Mouse (Mus musculus): ENCODE measurements around the gene Wsb2. TPM values are rescaled to one million over a fixed set of nuclear protein-coding genes. Genes with fewer than 3 reads are reported as not detected.
"Not testable (repeated sequence)": the region's sequence is repeated elsewhere in the genome, so short reads cannot be mapped to it uniquely, and the experiment has no call there.

The Wsb2 gene
- polyA plus RNA-seq, 1 experiment from 2014 or later, result 242 TPM

GRCm38 (mm10) chr5:117388877-117389276, 31.8 kb downstream of the Wsb2 start, which contains the start of gene Rfc5:
TSS of gene Rfc5 (minus strand) at chr5:117389047.
- no peaks in the 10 kb centered on the region for H3K9me3 ChIP-seq (ENCODE audit: control insufficient read depth, low read length)
- DNase-seq, result peak; percentile 98
- WGBS, result 1% methylated on average over 44 of the region's 44 CpGs

GRCm38 (mm10) chr5:117390895-117391294, 33.8 kb downstream of the Wsb2 start:
- Histone ChIP-seq H3K27ac (replicated peaks; ENCODE audit: low read depth, low read length) (no peak overlapping the region), H3K27me3 (ENCODE audit: control insufficient read depth, insufficient read depth, low read length) (no peaks in the 10 kb centered on the region), H3K4me3 (replicated peaks; ENCODE audit: low read depth, low read length) (no peak overlapping the region), H3K9me3 (ENCODE audit: control insufficient read depth, low read length) (no peaks in the 10 kb centered on the region), H3K36me3 (ENCODE audit: control insufficient read depth, insufficient read depth, low read length) (no peaks in the 10 kb centered on the region), H3K4me1 (ENCODE audit: control insufficient read depth, insufficient read depth, low read length) (no peaks in the 10 kb centered on the region), H3K9ac (replicated peaks; ENCODE audit: low read length) (no peak overlapping the region), H3K4me2 (ENCODE audit: low read length) (no peak overlapping the region)
- ATAC-seq (ENCODE audit: low FRiP score, low TSS enrichment) (no peak), DNase-seq (no peak)
- 100% methylated on average over 1 of the region's 1 CpGs for WGBS

More at GRCm38 (mm10) chr5:117388877-117389276, 31.8 kb downstream of the Wsb2 start, which contains the start of gene Rfc5:
- peak within 1 kb of the TSS; percentile 72 for H3K4me2 ChIP-seq (ENCODE audit: low read length)
- peak within 1 kb of the TSS; percentile 80 for H3K9ac ChIP-seq (replicated peaks; ENCODE audit: low read length)
- no peaks in the 10 kb centered on the region for H3K4me1 ChIP-seq (ENCODE audit: control insufficient read depth, insufficient read depth, low read length)
- H3K27me3 ChIP-seq (ENCODE audit: control insufficient read depth, insufficient read depth, low read length), result no peaks in the 10 kb centered on the region
- H3K36me3 ChIP-seq (ENCODE audit: control insufficient read depth, insufficient read depth, low read length), result peaks cover 19% of the 10 kb centered on the region
- peak within 1 kb of the TSS; percentile 71 for H3K27ac ChIP-seq (replicated peaks; ENCODE audit: low read depth, low read length)
- peak within 1 kb of the TSS; percentile 66 for H3K4me3 ChIP-seq (replicated peaks; ENCODE audit: low read depth, low read length)
- peak; percentile 95 for ATAC-seq (ENCODE audit: low FRiP score, low TSS enrichment)

- ATAC-seq (ENCODE audit: low FRiP score, low TSS enrichment) (no peak), DNase-seq (no peak)
- no peaks in the 10 kb centered on the region for H3K4me1 ChIP-seq (ENCODE audit: control insufficient read depth, insufficient read depth, low read length)
- WGBS, result 90% methylated on average over 5 of the region's 5 CpGs
- H3K27ac ChIP-seq (replicated peaks; ENCODE audit: low read depth, low read length), result no peak overlapping the region
- H3K9ac ChIP-seq (replicated peaks; ENCODE audit: low read length), result no peak overlapping the region
- no peaks in the 10 kb centered on the region for H3K9me3 ChIP-seq (ENCODE audit: control insufficient read depth, low read length)
- H3K27me3 ChIP-seq (ENCODE audit: control insufficient read depth, insufficient read depth, low read length), result no peaks in the 10 kb centered on the region
- H3K4me2 ChIP-seq (ENCODE audit: low read length), result no peak overlapping the region
- H3K4me3 ChIP-seq (replicated peaks; ENCODE audit: low read depth, low read length), result no peak overlapping the region
- no peaks in the 10 kb centered on the region for H3K36me3 ChIP-seq (ENCODE audit: control insufficient read depth, insufficient read depth, low read length)
These were observed 38.7 kb downstream of the Wsb2 start for GRCm38 (mm10) chr5:117395834-117396233.

- no peaks in the 10 kb centered on the region for H3K9me3 ChIP-seq (ENCODE audit: control insufficient read depth, low read length)
- no peaks in the 10 kb centered on the region for H3K36me3 ChIP-seq (ENCODE audit: control insufficient read depth, insufficient read depth, low read length)
- ATAC-seq (ENCODE audit: low FRiP score, low TSS enrichment), result no peak
- WGBS, result 64% methylated on average over 6 of the region's 6 CpGs
- no peak overlapping the region for H3K4me2 ChIP-seq (ENCODE audit: low read length)
- H3K27me3 ChIP-seq (ENCODE audit: control insufficient read depth, insufficient read depth, low read length), result no peaks in the 10 kb centered on the region
- DNase-seq, result no peak
- no peak overlapping the region for H3K9ac ChIP-seq (replicated peaks; ENCODE audit: low read length)
- H3K4me3 ChIP-seq (replicated peaks; ENCODE audit: low read depth, low read length), result no peak overlapping the region
- no peaks in the 10 kb centered on the region for H3K4me1 ChIP-seq (ENCODE audit: control insufficient read depth, insufficient read depth, low read length)
- H3K27ac ChIP-seq (replicated peaks; ENCODE audit: low read depth, low read length), result no peak overlapping the region
These were observed 39.5 kb downstream of the Wsb2 start for GRCm38 (mm10) chr5:117396596-117397014.

GRCm38 (mm10) chr5:117397371-117397770, 40.3 kb downstream of the Wsb2 start:
- Histone ChIP-seq H3K9me3 (ENCODE audit: control insufficient read depth, low read length) (no peaks in the 10 kb centered on the region), H3K27me3 (ENCODE audit: control insufficient read depth, insufficient read depth, low read length) (no peaks in the 10 kb centered on the region), H3K4me2 (ENCODE audit: low read length) (no peak overlapping the region), H3K27ac (replicated peaks; ENCODE audit: low read depth, low read length) (no peak overlapping the region), H3K9ac (replicated peaks; ENCODE audit: low read length) (no peak overlapping the region), H3K4me1 (ENCODE audit: control insufficient read depth, insufficient read depth, low read length) (no peaks in the 10 kb centered on the region), H3K4me3 (replicated peaks; ENCODE audit: low read depth, low read length) (no peak overlapping the region), H3K36me3 (ENCODE audit: control insufficient read depth, insufficient read depth, low read length) (no peaks in the 10 kb centered on the region)
- DNase-seq (no peak), ATAC-seq (ENCODE audit: low FRiP score, low TSS enrichment) (no peak)
- 85% methylated on average over 6 of the region's 6 CpGs for WGBS

- H3K27ac ChIP-seq (replicated peaks; ENCODE audit: low read depth, low read length), result no peak overlapping the region
- no peak overlapping the region for H3K9ac ChIP-seq (replicated peaks; ENCODE audit: low read length)
- DNase-seq (peak; percentile 38), ATAC-seq (ENCODE audit: low FRiP score, low TSS enrichment) (no peak)
- no peaks in the 10 kb centered on the region for H3K9me3 ChIP-seq (ENCODE audit: control insufficient read depth, low read length)
- no peaks in the 10 kb centered on the region for H3K36me3 ChIP-seq (ENCODE audit: control insufficient read depth, insufficient read depth, low read length)
- H3K4me1 ChIP-seq (ENCODE audit: control insufficient read depth, insufficient read depth, low read length), result no peaks in the 10 kb centered on the region
- 26% methylated on average over 4 of the region's 5 CpGs for WGBS
- H3K27me3 ChIP-seq (ENCODE audit: control insufficient read depth, insufficient read depth, low read length), result no peaks in the 10 kb centered on the region
- no peak overlapping the region for H3K4me3 ChIP-seq (replicated peaks; ENCODE audit: low read depth, low read length)
- no peak overlapping the region for H3K4me2 ChIP-seq (ENCODE audit: low read length)
These were observed 41.0 kb downstream of the Wsb2 start for GRCm38 (mm10) chr5:117398007-117398550.

GRCm38 (mm10) chr5:117399281-117399680, 42.2 kb downstream of the Wsb2 start:
- no peak overlapping the region for H3K4me3 ChIP-seq (replicated peaks; ENCODE audit: low read depth, low read length)
- 85% methylated on average over 9 of the region's 9 CpGs for WGBS

GRCm38 (mm10) chr5:117403609-117404008, 46.5 kb downstream of the Wsb2 start:
- 92% methylated on average over 8 of the region's 8 CpGs for WGBS
- Histone ChIP-seq H3K4me3 (replicated peaks; ENCODE audit: low read depth, low read length) (no peak overlapping the region), H3K4me1 (ENCODE audit: control insufficient read depth, insufficient read depth, low read length) (no peaks in the 10 kb centered on the region), H3K9me3 (ENCODE audit: control insufficient read depth, low read length) (no peaks in the 10 kb centered on the region), H3K4me2 (ENCODE audit: low read length) (no peak overlapping the region), H3K9ac (replicated peaks; ENCODE audit: low read length) (no peak overlapping the region), H3K27ac (replicated peaks; ENCODE audit: low read depth, low read length) (no peak overlapping the region), H3K36me3 (ENCODE audit: control insufficient read depth, insufficient read depth, low read length) (no peaks in the 10 kb centered on the region), H3K27me3 (ENCODE audit: control insufficient read depth, insufficient read depth, low read length) (no peaks in the 10 kb centered on the region)
- no peak for ATAC-seq (ENCODE audit: low FRiP score, low TSS enrichment)
- DNase-seq, result no peak

More at GRCm38 (mm10) chr5:117399281-117399680, 42.2 kb downstream of the Wsb2 start:
- no peaks in the 10 kb centered on the region for H3K36me3 ChIP-seq (ENCODE audit: control insufficient read depth, insufficient read depth, low read length)
- DNase-seq (no peak), ATAC-seq (ENCODE audit: low FRiP score, low TSS enrichment) (no peak)
- H3K4me1 ChIP-seq (ENCODE audit: control insufficient read depth, insufficient read depth, low read length), result no peaks in the 10 kb centered on the region
- no peaks in the 10 kb centered on the region for H3K27me3 ChIP-seq (ENCODE audit: control insufficient read depth, insufficient read depth, low read length)
- H3K4me2 ChIP-seq (ENCODE audit: low read length), result no peak overlapping the region
- H3K9me3 ChIP-seq (ENCODE audit: control insufficient read depth, low read length), result no peaks in the 10 kb centered on the region
- H3K9ac ChIP-seq (replicated peaks; ENCODE audit: low read length), result no peak overlapping the region
- H3K27ac ChIP-seq (replicated peaks; ENCODE audit: low read depth, low read length), result no peak overlapping the region

- not testable (repeated sequence) for H3K27me3 ChIP-seq (ENCODE audit: control insufficient read depth, insufficient read depth, low read length); ATAC-seq (ENCODE audit: low FRiP score, low TSS enrichment)
- 98% methylated on average over 2 of the region's 2 CpGs for WGBS
These were observed 47.6 kb downstream of the Wsb2 start for GRCm38 (mm10) chr5:117404671-117405070.

More at GRCm38 (mm10) chr5:117404671-117405070, 47.6 kb downstream of the Wsb2 start:
- not testable (repeated sequence) for DNase-seq; H3K4me1 ChIP-seq (ENCODE audit: control insufficient read depth, insufficient read depth, low read length); H3K9ac ChIP-seq (replicated peaks; ENCODE audit: low read length); H3K9me3 ChIP-seq (ENCODE audit: control insufficient read depth, low read length); H3K27ac ChIP-seq (replicated peaks; ENCODE audit: low read depth, low read length); H3K4me2 ChIP-seq (ENCODE audit: low read length); H3K36me3 ChIP-seq (ENCODE audit: control insufficient read depth, insufficient read depth, low read length); H3K4me3 ChIP-seq (replicated peaks; ENCODE audit: low read depth, low read length)

Data from midbrain, embryonic 14.5 days (tissue).